Mouse (Mus musculus): ENCODE measurements around the gene Dlgap3. TPM values are rescaled to one million over a fixed set of nuclear protein-coding genes. Genes with fewer than 3 reads are reported as not detected.

The Dlgap3 gene
- total RNA-seq (2012; rRNA removed), result 8.8 and 14.1 TPM in 2 replicates

DNA sequence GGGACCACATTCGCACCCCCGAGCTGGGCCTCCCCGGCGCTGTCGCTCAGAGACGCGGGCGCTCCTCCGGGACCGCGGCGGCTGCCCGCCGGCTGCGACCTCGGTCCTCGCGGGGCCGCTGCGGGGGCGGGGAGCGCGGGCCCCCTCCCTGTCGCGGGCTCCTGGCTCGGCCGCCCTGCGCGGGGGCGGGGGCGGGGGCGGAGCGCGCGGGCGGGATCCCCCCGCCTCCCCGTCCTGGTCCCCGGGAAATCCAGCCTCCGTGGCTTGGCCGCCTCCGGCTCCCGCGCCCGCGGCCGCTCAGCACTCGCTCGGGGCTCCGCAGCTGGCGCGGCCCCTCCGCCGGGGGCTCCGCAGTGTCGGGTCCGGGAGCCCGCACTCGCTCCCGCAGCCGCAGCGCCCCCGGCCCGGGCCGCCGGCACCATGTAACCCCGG, at the start of gene Dlgap3:
Dlgap3 (plus strand) TSS at position 291 of the 432 bp plus-strand sequence.
- in situ Hi-C loops (cut with MboI; ENCODE audit: low sequenced_read_pairs in 2 of 2, unreplicated experiment in 2 of 2), result no loop called here
- peak within 1 kb of the TSS; percentile 81 to 88 for H3K4me3 ChIP-seq (ENCODE audit: insufficient read depth in 1 of 2, low read depth in 1 of 2, low read length in 2 of 2, poor library complexity in 1 of 2, severe bottlenecking in 1 of 2)
- no peak within 1 kb of the TSS for H3K27ac ChIP-seq (ENCODE audit: insufficient read depth, low read depth, low read length, poor library complexity, severe bottlenecking)
- no peak for TF ChIP-seq CHD2 (IDR thresholded peaks at IDR 0.05; ENCODE audit: low read depth, low read length)
- no peak for TF ChIP-seq ZC3H11A (IDR thresholded peaks at IDR 0.05; ENCODE audit: borderline replicate concordance, low read depth, low read length)
- no peak for TF ChIP-seq MAFK (IDR thresholded peaks at IDR 0.05; ENCODE audit: insufficient read depth, low read depth, low read length)
- TF ChIP-seq HCFC1 (IDR thresholded peaks at IDR 0.05; ENCODE audit: borderline replicate concordance, insufficient read depth, low read length), result no peak
- TF ChIP-seq ZNF384 (IDR thresholded peaks at IDR 0.05; ENCODE audit: low read depth, low read length), result no peak
- peaks cover 2 to 19% of the 10 kb centered on the region in 2 experiments; a peak in 3 of 4 replicates for H3K4me1 ChIP-seq (ENCODE audit: control insufficient read depth in 2 of 2, insufficient read depth in 2 of 2, low read length in 2 of 2, poor library complexity in 1 of 2)
- peak within 1 kb of the TSS; percentile 71 for H3K9ac ChIP-seq (ENCODE audit: insufficient read depth, low read depth, low read length, poor library complexity, severe bottlenecking)
- H3K36me3 ChIP-seq (ENCODE audit: control insufficient read depth, insufficient read depth, low read length, poor library complexity, severe bottlenecking), result no peaks in the 10 kb centered on the region
- H3K9me3 ChIP-seq (ENCODE audit: control insufficient read depth, insufficient read depth, low read depth, low read length), result no peaks in the 10 kb centered on the region
- no peak for DNase-seq (ENCODE audit: low read depth, low spot score)

DNA sequence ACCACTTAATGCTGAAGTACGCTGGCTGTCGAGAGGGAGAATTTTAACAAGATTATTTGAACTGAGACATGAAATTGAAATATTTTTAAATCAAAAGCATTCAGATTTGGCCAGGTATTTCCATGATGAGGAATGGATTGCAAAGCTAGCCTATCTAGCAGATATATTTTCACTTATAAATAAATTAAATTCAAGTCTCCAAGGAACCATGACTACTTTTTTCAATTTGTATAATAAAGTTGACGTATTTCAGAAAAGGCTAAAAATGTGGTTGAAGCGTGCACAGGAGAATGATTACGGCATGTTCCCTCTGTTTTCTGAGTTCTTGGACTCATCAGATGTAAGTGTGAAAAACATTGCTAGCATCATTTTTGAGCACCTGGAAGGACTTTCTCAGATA, 45.6 kb upstream of the Dlgap3 start, which contains the start of gene Tmem35b:
Tmem35b (plus strand) TSS at position 301 of the 400 bp plus-strand sequence.
- Histone ChIP-seq H3K36me3 (ENCODE audit: control insufficient read depth, insufficient read depth, low read length, poor library complexity, severe bottlenecking) (peaks cover 2% of the 10 kb centered on the region; the same call in 1 of the 2 replicates), H3K27ac (ENCODE audit: insufficient read depth, low read depth, low read length, poor library complexity, severe bottlenecking) (no peak within 1 kb of the TSS; the same call in 1 of the 2 replicates), H3K4me1 (ENCODE audit: control insufficient read depth in 2 of 2, insufficient read depth in 2 of 2, low read length in 2 of 2, poor library complexity in 1 of 2) (peaks cover 7 to 14% of the 10 kb centered on the region in 2 experiments; a peak in 3 of 4 replicates), H3K9ac (ENCODE audit: insufficient read depth, low read depth, low read length, poor library complexity, severe bottlenecking) (no peak within 1 kb of the TSS), H3K4me3 (ENCODE audit: insufficient read depth in 1 of 2, low read depth in 1 of 2, low read length in 2 of 2, poor library complexity in 1 of 2, severe bottlenecking in 1 of 2) (no peak within 1 kb of the TSS; a peak in 1 of 4 replicates), H3K9me3 (ENCODE audit: control insufficient read depth, insufficient read depth, low read depth, low read length) (no peaks in the 10 kb centered on the region)
- DNase-seq (ENCODE audit: low read depth, low spot score), result no peak
- in situ Hi-C loops (cut with MboI; ENCODE audit: low sequenced_read_pairs in 2 of 2, unreplicated experiment in 2 of 2), result no loop called here
- TF ChIP-seq ZNF384 (IDR thresholded peaks at IDR 0.05; ENCODE audit: low read depth, low read length) (no peak), MAFK (IDR thresholded peaks at IDR 0.05; ENCODE audit: insufficient read depth, low read depth, low read length) (no peak), ZC3H11A (IDR thresholded peaks at IDR 0.05; ENCODE audit: borderline replicate concordance, low read depth, low read length) (no peak), HCFC1 (IDR thresholded peaks at IDR 0.05; ENCODE audit: borderline replicate concordance, insufficient read depth, low read length) (no peak), CHD2 (IDR thresholded peaks at IDR 0.05; ENCODE audit: low read depth, low read length) (no peak)

- Histone ChIP-seq H3K9me3 (ENCODE audit: control insufficient read depth, insufficient read depth, low read depth, low read length) (no peaks in the 10 kb centered on the region), H3K27ac (ENCODE audit: insufficient read depth, low read depth, low read length, poor library complexity, severe bottlenecking) (no peak overlapping the region), H3K4me3 (ENCODE audit: insufficient read depth in 1 of 2, low read depth in 1 of 2, low read length in 2 of 2, poor library complexity in 1 of 2, severe bottlenecking in 1 of 2) (no peak overlapping the region; a peak in 1 of 4 replicates), H3K9ac (ENCODE audit: insufficient read depth, low read depth, low read length, poor library complexity, severe bottlenecking) (no peak overlapping the region), H3K36me3 (ENCODE audit: control insufficient read depth, insufficient read depth, low read length, poor library complexity, severe bottlenecking) (peaks cover 4% of the 10 kb centered on the region; the same call in 1 of the 2 replicates), H3K4me1 (ENCODE audit: control insufficient read depth in 2 of 2, insufficient read depth in 2 of 2, low read length in 2 of 2, poor library complexity in 1 of 2) (peaks cover 7 to 14% of the 10 kb centered on the region in 2 experiments; a peak in 3 of 4 replicates)
- no peak for TF ChIP-seq ZNF384 (IDR thresholded peaks at IDR 0.05; ENCODE audit: low read depth, low read length)
- no peak for TF ChIP-seq CHD2 (IDR thresholded peaks at IDR 0.05; ENCODE audit: low read depth, low read length)
- TF ChIP-seq HCFC1 (IDR thresholded peaks at IDR 0.05; ENCODE audit: borderline replicate concordance, insufficient read depth, low read length), result no peak
- no peak for TF ChIP-seq ZC3H11A (IDR thresholded peaks at IDR 0.05; ENCODE audit: borderline replicate concordance, low read depth, low read length)
- TF ChIP-seq MAFK (IDR thresholded peaks at IDR 0.05; ENCODE audit: insufficient read depth, low read depth, low read length), result no peak
- peak; percentile 69 for DNase-seq (ENCODE audit: low read depth, low spot score)
- in situ Hi-C loops (cut with MboI; ENCODE audit: low sequenced_read_pairs in 2 of 2, unreplicated experiment in 2 of 2), result no loop called here
Measured at GRCm38 (mm10) chr4:127124331-127124730, 44.7 kb upstream of the Dlgap3 start.

DNA sequence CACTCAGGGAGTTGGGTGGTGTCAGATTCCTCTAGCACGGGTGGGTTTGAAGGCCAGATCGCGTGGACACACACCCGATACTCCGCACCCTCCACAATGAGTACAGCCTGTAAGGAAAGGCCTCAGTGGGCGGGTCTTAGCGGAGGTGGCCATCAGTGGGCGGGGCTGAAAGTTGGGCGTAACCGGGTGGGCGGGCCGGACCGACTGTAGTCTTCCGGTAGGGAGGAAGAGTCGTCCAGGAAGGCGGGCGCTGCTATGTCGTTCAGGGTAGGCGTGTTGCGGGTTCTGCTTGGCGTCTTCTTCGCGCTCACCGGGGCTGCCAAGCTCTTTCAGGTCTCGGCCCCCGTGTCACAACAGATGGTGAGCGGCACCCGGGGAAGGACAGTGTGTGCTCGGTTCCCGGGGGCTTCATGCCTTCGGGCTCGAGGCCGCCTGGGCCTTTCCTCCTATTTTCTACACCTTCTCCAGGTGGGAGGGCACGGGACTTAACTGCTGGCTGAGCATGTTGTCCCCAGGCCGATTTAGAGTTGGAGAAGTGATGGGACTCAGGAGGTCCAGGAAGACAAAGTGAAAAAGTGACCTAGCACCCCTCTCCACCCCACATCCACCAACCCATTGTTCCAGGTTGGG, 43.1 kb upstream of the Dlgap3 start:
- Histone ChIP-seq H3K36me3 (ENCODE audit: control insufficient read depth, insufficient read depth, low read length, poor library complexity, severe bottlenecking) (peaks cover 4% of the 10 kb centered on the region; the same call in 1 of the 2 replicates), H3K27ac (ENCODE audit: insufficient read depth, low read depth, low read length, poor library complexity, severe bottlenecking) (no peak overlapping the region), H3K4me3 (ENCODE audit: insufficient read depth in 1 of 2, low read depth in 1 of 2, low read length in 2 of 2, poor library complexity in 1 of 2, severe bottlenecking in 1 of 2) (peak overlapping the region; percentile 74 to 76), H3K9me3 (ENCODE audit: control insufficient read depth, insufficient read depth, low read depth, low read length) (no peaks in the 10 kb centered on the region), H3K9ac (ENCODE audit: insufficient read depth, low read depth, low read length, poor library complexity, severe bottlenecking) (peak overlapping the region; percentile 62), H3K4me1 (ENCODE audit: control insufficient read depth in 2 of 2, insufficient read depth in 2 of 2, low read length in 2 of 2, poor library complexity in 1 of 2) (peaks cover 7 to 14% of the 10 kb centered on the region in 2 experiments; a peak in 3 of 4 replicates)
- TF ChIP-seq CHD2 (IDR thresholded peaks at IDR 0.05; ENCODE audit: low read depth, low read length) (no peak), ZC3H11A (IDR thresholded peaks at IDR 0.05; ENCODE audit: borderline replicate concordance, low read depth, low read length) (no peak), MAFK (IDR thresholded peaks at IDR 0.05; ENCODE audit: insufficient read depth, low read depth, low read length) (no peak), ZNF384 (IDR thresholded peaks at IDR 0.05; ENCODE audit: low read depth, low read length) (no peak), HCFC1 (IDR thresholded peaks at IDR 0.05; ENCODE audit: borderline replicate concordance, insufficient read depth, low read length) (no peak)
- in situ Hi-C loops (cut with MboI; ENCODE audit: low sequenced_read_pairs in 2 of 2, unreplicated experiment in 2 of 2), result no loop called here
- peak; percentile 89 for DNase-seq (ENCODE audit: low read depth, low spot score)

Measured in ES-E14 (cell line).